Mouse (Mus musculus): Measurements from ENCODE around the gene Zfp628.

Zfp628 gene

GRCm38 (mm10) chr7:4918681-4919080, 3.7 kb downstream of the Zfp628 start:
- DNase-seq (ENCODE audit: low spot score in 2 of 2) = no peak

DNA sequence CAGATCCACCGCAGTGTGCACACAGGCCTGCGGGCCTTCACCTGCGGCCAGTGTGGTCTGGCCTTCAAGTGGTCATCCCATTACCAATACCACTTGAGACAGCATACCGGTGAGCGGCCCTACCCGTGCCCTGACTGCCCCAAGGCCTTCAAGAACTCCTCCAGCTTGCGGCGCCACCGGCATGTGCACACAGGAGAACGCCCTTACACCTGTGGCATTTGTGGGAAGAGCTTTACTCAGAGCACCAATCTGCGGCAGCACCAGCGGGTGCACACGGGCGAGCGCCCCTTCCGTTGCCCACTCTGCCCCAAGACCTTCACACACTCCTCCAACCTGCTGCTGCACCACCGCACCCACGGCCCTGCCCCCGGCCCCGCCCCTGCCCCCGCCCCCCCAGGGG, 4.1 kb downstream of the Zfp628 start:
- no peak for DNase-seq (ENCODE audit: low spot score in 2 of 2)

DNA sequence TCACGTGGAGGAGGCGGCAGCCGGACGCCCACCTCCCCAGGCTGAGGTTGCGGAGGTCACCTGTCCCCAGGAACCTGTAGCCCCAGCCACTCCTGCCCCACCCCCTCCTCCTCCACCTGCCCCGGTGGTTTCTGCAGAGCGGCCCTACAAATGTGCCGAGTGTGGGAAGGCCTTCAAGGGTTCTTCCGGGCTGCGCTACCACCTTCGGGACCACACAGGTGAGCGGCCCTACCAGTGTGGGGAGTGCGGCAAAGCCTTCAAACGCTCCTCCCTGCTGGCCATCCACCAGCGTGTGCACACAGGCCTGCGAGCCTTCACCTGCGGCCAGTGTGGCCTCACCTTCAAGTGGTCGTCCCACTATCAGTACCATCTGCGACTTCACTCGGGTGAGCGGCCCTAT, 5.0 kb downstream of the Zfp628 start:
- DNase-seq (ENCODE audit: low spot score in 2 of 2) = no peak

DNA sequence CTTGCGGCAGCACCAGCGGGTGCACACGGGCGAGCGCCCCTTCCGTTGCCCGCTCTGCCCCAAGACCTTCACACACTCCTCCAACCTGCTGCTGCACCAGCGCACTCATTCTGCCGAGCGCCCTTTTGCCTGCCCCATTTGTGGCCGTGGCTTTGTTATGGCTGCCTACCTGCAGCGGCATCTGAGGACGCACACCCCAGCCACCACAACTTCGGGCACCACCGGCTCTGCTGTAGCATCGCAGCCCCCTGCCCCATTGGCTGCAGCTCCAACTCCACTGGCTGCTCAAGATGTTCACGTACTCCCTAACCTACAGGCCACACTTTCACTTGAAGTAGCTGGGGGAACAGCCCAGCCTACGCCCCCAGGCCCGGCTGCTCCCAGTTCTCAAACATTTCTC, 5.5 kb downstream of the Zfp628 start:
- DNase-seq (ENCODE audit: low spot score in 2 of 2) = no peak

DNA sequence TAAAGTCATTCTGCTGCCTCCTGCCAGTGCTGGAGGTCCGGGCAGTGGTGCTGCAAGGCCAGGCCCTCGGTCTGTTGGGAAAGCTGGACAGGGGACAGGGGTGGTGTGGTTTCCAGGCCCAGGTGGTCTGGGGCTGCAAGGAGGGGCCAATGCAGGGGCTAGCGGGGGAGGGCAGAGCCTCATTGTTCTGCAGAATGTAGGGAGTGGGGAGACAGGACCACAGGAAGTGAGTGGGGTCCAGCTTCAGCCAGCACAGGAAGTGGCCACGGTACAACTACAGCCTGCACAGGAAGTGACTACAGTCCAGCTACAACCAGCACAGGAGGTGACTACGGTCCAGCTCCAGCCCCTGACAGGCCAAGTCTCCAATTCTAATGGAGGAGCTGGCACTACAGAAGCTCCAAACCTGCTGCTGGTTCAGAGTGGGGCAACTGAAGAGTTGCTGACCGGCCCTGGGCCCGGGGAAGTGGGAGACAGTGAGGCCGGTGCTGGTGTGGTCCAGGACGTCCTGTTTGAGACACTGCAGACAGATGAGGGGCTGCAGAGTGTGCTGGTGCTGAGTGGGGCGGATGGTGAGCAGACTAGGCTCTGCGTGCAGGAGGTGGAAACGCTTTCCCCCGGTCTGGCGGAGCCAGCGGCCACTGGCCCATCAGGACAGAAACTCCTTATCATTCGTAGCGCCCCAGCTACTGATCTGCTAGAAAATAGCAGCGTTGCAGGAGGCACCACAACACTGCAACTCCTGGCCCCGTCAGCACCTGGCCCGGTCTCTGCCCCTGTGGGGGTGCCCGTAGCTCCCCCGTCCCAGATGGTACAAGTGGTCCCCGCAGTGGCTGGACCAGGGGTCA, 6.2 kb downstream of the Zfp628 start:
- no peak for DNase-seq (ENCODE audit: low spot score in 2 of 2)

DNA sequence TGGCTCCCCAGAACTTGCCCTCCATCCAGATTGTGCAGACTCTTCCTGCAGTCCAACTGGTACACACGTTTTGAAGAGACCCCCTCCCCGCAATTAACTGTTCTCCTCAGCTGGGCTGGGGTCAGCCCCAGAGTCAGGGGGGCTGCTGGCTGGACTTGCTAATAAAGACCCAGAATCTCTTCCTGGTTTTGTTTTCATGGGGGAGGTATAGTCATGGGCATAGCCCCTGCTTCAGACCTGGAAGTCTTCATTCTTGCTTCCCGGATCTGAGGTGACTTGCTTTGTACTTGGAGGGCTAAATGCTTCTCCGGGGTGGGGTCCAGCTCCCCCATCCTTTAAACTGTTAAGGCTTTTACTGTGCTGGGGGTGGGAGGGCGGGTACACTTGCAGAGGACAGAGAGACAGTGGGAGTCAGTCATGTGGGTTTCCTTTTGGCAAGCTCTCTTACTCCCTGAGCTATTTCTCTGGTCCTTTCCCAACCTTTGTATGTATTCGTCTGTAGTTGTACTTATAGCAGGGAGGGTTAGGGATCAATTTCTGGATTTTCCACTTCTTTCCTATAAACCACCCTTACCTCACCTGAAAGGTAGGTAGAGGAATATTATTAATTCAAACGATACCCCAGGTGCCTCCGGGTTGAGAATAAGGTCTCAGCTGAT, 6.9 kb downstream of the Zfp628 start, which contains the start of gene Nat14:
TSS of gene Nat14 (plus strand) at position 205 of the 659 bp plus-strand sequence.
- no peak for DNase-seq (ENCODE audit: low spot score in 2 of 2)

DNA sequence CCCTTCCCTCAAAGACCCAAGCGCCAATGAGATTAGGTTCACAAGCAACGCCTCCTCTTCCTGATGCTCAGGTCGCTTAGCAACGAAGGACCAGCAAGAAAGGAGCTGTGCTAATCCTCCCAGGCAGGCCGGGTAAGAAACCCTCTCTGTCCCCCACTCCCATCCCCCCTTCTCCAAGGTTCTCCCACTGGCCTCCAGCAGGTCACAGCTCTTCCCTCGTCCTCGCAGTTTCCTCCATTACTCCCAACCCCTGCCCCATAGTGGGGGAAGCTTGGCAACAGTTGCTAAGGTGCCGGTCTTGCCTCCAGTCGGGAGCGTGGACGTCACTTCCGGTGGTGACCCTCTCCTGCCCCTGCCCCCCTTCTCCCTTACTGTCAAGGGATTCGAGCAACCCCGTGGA, 7.5 kb downstream of the Zfp628 start:
- DNase-seq (ENCODE audit: low spot score in 2 of 2) = peak in 1 of 2 experiments; percentile 42

DNA sequence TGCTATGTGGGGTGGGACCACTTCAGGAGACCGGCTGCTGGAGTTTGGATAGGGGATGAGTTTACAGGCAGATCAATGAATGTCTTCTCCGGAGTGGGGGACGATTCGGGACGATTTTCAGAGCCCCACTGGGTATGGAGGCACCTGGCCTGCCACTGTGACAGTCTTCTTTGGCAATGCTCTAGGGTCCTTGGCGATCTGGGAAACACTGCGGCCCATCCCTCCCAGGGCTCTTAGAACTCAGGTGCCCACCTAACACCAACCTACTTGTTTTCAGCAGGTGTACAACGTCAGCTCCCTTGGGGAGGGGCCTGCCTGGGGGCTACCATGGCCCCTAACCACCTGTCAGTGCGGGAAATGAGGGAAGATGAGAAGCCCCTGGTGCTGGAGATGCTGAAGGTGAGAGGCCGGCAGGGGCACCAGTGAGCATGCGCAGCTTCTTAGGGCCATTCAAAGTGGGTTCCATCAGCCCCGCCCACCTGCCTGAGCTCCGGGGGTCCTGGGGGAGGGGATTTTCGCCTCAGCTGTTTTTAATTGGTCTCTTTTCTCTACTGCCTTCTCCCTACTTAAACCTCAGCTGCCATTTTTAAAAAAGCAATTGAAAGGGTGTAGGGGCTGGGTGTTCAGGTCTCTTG, 8.0 kb downstream of the Zfp628 start:
- DNase-seq (ENCODE audit: low spot score in 2 of 2) = no peak

GRCm38 (mm10) chr7:4923586-4924364, 8.8 kb downstream of the Zfp628 start:
- peak in 1 of 2 experiments; percentile 44 for DNase-seq (ENCODE audit: low spot score in 2 of 2)

GRCm38 (mm10) chr7:4924483-4924882, 9.5 kb downstream of the Zfp628 start:
- DNase-seq (ENCODE audit: low spot score in 2 of 2) = no peak

GRCm38 (mm10) chr7:4924891-4925301, 9.9 kb downstream of the Zfp628 start:
- DNase-seq (ENCODE audit: low spot score in 2 of 2) = no peak

GRCm38 (mm10) chr7:4925441-4926381, 10.7 kb downstream of the Zfp628 start, which contains the start of gene Ssc5d:
Gene Ssc5d (plus strand): TSS chr7:4925785.
- no peak for DNase-seq (ENCODE audit: low spot score in 2 of 2)

GRCm38 (mm10) chr7:4926849-4927248, 11.8 kb downstream of the Zfp628 start:
- no peak for DNase-seq (ENCODE audit: low spot score in 2 of 2)

DNA sequence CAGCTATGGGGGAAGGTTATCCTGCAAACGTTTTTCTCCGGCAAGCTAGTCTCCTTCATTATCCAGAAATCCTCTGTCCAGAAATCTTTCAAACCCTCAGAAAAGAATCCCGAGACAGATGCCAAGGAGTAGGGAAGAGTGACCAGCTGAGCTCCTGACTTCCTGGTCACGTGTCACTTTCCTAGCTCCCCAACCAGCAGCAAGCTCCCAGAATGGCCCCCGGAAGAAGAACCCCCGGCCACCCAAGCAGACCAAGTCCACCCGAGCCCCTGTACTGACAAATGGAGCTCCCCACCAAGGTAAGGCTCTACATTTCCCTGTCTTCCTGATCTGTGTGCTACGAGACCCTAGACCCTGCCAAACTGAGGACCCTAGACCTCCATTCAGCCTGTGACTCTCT, 12.7 kb downstream of the Zfp628 start:
- DNase-seq (ENCODE audit: low spot score in 2 of 2) = no peak

DNA sequence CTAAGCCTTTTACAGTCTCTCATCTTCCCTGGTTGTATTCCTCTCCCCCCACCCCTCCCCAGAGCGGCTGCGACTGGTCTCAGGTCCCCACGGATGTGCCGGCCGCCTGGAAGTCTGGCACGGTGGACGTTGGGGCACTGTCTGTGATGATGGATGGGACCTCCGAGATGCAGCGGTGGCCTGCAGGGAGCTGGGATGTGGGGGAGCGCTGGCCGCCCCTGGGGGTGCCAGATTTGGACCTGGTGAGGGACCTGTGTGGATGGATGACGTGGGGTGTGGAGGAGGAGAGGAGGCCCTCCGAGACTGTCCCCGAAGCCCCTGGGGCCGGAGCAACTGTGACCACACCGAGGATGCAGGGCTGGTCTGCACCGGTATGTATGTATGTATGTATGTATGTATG, 13.3 kb downstream of the Zfp628 start:
- no peak for DNase-seq (ENCODE audit: low spot score in 2 of 2)

GRCm38 (mm10) chr7:4933103-4933502, 18.1 kb downstream of the Zfp628 start:
- DNase-seq (ENCODE audit: low spot score in 2 of 2) = no peak

GRCm38 (mm10) chr7:4934160-4934914, 19.3 kb downstream of the Zfp628 start:
- no peak for DNase-seq (ENCODE audit: low spot score in 2 of 2)

DNA sequence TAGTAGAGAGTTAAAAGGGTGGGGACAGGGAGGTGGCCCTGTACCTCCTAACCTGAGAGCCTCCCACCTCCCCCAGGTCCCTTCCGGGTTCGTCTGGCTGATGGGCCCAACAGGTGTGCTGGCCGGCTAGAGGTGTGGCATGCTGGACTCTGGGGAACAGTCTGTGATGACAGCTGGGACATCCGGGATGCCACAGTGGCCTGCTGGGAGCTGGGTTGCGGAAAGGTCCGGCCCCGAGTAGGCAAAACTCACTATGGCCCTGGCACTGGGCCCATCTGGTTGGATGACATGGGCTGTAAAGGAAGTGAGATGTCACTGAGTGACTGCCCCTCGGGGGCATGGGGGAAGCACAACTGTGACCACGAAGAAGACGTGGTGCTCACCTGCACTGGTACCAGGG, 21.8 kb downstream of the Zfp628 start:
- no peak for DNase-seq (ENCODE audit: low spot score in 2 of 2)

GRCm38 (mm10) chr7:4937392-4937791, 22.4 kb downstream of the Zfp628 start:
- no peak for DNase-seq (ENCODE audit: low spot score in 2 of 2)

- DNase-seq (ENCODE audit: low spot score in 2 of 2) = peak; percentile 75 to 87
Observed at GRCm38 (mm10) chr7:4938456-4938855, 23.4 kb downstream of the Zfp628 start.
